Mouse (Mus musculus) midbrain, embryonic 10.5 days (tissue): ENCODE measurements around the gene Lman2. TPM values are rescaled to one million over a fixed set of nuclear protein-coding genes. Genes with fewer than 3 reads are reported as not detected.

Experiments
- DNase-seq: peaks from one replicate; pipeline ENCODE4 v3.0.0-alpha.2; 2017; ENCODE audit warnings: low spot score
- H3K27ac ChIP-seq: fragments of 300-500 bp; sonication (generic); replicated peaks from 2 replicates; pipeline ENCODE4 v1.5.1; 2016; ENCODE audit warnings: mild to moderate bottlenecking
- H3K27me3 ChIP-seq: fragments of 300-500 bp; sonication (generic); 2 replicates; pipeline ENCODE4 v1.6.1; 2016; ENCODE audit warnings: low read depth, mild to moderate bottlenecking; ENCODE audit not compliant: poor library complexity, severe bottlenecking
- H3K36me3 ChIP-seq: fragments of 300-500 bp; sonication (generic); 2 replicates; pipeline ENCODE4 v1.6.1; 2016; ENCODE audit warnings: mild to moderate bottlenecking, moderate library complexity
- H3K4me1 ChIP-seq: fragments of 300-500 bp; sonication (generic); 2 replicates; pipeline ENCODE4 v1.6.1; 2016
- H3K4me3 ChIP-seq: fragments of 300-500 bp; sonication (generic); 2 replicates; pipeline ENCODE4 v1.5.1; 2016; ENCODE audit warnings: mild to moderate bottlenecking, moderate library complexity
- H3K9me3 ChIP-seq: fragments of 300-500 bp; sonication (generic); replicated peaks from 2 replicates; pipeline ENCODE4 v1.6.1; 2016; ENCODE audit warnings: mild to moderate bottlenecking
- WGBS: fragments of 180-500 bp; shearing (Covaris S2); methylation state at CpG from one replicate; pipeline ENCODE4 v1.1.7; 2016; 5-methylcytosine and 5-hydroxymethylcytosine counted together
- polyA plus RNA-seq: library from polyadenylated mRNA; unstranded; fragments of >200 nt; fragmentation: Nextera tagmentation; extraction: Ambion mirVana; gene quantifications from 2 replicates; pipeline ENCODE4 v1.2.1, GENCODE M21; 2016

The Lman2 gene
- polyA plus RNA-seq, 1 experiment from 2014 or later = 107 TPM

DNA sequence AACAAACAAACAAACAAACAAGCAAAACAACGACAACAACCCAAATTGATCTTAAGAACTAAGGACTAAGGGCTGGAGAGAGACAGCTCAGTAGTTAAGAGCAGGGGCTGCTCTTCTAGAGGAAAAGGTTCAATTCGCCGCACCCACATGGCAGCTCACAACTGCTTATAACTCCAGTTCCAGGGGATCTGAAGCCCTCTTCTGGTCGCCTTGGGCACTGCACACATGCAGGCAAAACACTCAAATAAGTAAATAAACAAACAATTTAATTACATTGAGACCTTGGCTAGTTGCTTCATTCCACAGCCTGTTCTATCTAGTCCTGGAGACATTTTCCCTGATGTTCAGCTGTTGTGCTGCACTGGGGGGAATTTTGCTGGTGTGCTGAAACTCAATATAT lies 30.4 kb upstream of the Lman2 start:
- DNase-seq = no peak
- no peak overlapping the region for H3K4me3 ChIP-seq
- no peak overlapping the region for H3K27ac ChIP-seq
- no peaks in the 10 kb centered on the region for H3K4me1 ChIP-seq
- H3K9me3 ChIP-seq = no peaks in the 10 kb centered on the region
- no peaks in the 10 kb centered on the region for H3K36me3 ChIP-seq
- H3K27me3 ChIP-seq = no peaks in the 10 kb centered on the region
- WGBS = 72% methylated on average over 4 of the region's 4 CpGs

DNA sequence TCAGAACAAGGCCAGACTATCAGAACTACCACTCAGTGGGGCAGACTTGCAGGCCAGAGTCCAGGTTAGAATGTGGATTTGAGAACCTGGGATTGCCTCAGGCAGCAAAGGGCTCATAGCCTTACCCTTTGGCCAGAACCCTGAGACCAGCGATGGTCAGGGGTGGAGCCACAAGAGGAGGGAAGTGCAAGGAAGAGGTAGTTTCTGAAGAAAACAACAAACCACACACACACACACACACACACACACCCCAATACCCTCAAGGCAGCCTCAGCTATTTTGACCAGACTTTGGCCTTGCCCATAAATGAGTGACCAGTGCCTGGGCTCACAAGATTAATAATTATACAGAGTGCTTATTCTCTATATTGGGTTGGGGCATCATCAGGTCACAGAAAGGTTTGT lies 29.0 kb upstream of the Lman2 start:
- no peak for DNase-seq
- Histone ChIP-seq H3K9me3 (no peaks in the 10 kb centered on the region), H3K36me3 (no peaks in the 10 kb centered on the region), H3K27me3 (no peaks in the 10 kb centered on the region), H3K27ac (no peak overlapping the region), H3K4me1 (no peaks in the 10 kb centered on the region), H3K4me3 (no peak overlapping the region)
- 80% methylated on average over 1 of the region's 1 CpGs for WGBS

DNA sequence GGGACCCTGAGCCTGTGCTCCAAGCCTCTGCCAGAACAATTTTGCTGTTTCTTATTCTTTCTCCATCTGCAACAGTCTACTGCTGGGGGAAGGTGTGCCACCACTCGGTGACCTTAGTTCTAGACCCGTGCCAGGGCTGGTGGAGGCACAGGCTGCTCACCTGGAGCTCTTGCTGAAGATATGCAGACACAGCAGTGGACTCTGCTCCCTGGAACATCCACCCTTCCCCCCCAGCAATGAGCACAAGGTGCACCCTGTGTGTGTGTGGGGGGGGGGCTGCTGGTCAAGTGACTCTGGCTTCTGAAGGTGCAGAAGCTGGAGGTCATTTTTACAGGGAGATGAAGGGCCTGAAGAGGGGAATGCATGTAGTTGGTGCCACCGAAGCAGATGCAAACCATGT lies 28.1 kb upstream of the Lman2 start:
- H3K36me3 ChIP-seq = no peaks in the 10 kb centered on the region
- no peaks in the 10 kb centered on the region for H3K27me3 ChIP-seq
- 82% methylated on average over 3 of the region's 3 CpGs for WGBS
- H3K9me3 ChIP-seq = no peaks in the 10 kb centered on the region
- no peaks in the 10 kb centered on the region for H3K4me1 ChIP-seq
- H3K27ac ChIP-seq = no peak overlapping the region
- no peak overlapping the region for H3K4me3 ChIP-seq
- DNase-seq = no peak

DNA sequence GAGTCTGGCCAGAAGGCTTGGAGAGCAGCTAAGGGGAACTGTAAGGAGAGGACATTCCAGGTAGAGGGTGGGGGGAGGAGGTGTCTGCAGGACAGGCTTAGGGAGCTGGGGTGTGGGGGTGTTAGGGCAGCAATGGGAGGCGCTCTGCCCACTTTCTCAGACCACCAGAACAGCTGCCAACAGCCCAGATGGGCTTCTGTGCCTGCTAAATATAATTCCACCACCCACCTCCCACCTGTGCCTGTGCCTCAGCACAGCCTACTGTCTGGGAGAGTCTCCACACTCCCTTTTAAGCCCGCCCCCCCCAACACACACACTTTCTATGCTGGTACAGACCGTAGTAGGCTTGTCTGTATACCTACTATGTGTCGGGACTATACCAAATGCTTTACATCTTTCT lies 19.2 kb upstream of the Lman2 start:
- 83% methylated on average over 4 of the region's 4 CpGs for WGBS
- no peaks in the 10 kb centered on the region for H3K9me3 ChIP-seq
- H3K27ac ChIP-seq = no peak overlapping the region
- peaks cover 14% of the 10 kb centered on the region for H3K4me1 ChIP-seq
- no peaks in the 10 kb centered on the region for H3K36me3 ChIP-seq
- peaks cover 65% of the 10 kb centered on the region for H3K27me3 ChIP-seq
- no peak overlapping the region for H3K4me3 ChIP-seq
- DNase-seq = no peak

DNA sequence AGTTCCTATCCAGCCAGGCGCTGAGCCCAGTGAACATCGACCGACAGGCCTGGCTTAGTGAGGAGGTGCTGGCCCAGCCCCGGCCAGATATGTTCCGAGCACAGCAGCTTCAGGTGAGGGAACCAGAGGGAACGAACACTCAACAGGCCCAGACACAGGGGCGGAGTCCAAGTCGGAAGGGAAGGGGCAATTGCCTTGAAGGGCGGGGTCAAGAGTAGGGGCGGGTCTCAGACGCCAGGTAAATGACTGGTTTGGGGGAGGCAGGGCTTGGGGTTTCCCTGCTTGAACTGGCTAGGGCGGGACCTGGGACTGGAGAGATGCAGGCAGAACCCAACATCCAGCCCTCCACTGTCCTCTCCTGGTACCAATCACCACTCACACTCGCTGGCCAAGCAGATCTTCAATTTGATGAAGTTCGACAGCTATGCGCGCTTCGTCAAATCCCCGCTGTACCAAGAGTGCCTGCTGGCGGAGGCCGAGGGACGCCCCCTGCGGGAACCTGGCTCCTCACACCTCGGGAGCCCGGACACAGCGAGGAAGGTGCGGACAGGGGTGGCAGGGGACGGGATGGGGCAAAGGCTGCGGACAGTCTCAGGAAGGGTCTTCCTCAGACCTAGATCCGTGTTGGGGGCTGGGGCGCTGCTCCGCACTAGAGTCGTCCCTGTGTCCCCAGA lies 16.5 kb upstream of the Lman2 start:
- Histone ChIP-seq H3K36me3 (no peaks in the 10 kb centered on the region), H3K27me3 (peaks cover 67% of the 10 kb centered on the region), H3K4me1 (peaks cover 14% of the 10 kb centered on the region), H3K4me3 (peak overlapping the region; percentile 32), H3K27ac (no peak overlapping the region), H3K9me3 (no peaks in the 10 kb centered on the region)
- WGBS = 6% methylated on average over 32 of the region's 32 CpGs
- DNase-seq = peak; percentile 24

DNA sequence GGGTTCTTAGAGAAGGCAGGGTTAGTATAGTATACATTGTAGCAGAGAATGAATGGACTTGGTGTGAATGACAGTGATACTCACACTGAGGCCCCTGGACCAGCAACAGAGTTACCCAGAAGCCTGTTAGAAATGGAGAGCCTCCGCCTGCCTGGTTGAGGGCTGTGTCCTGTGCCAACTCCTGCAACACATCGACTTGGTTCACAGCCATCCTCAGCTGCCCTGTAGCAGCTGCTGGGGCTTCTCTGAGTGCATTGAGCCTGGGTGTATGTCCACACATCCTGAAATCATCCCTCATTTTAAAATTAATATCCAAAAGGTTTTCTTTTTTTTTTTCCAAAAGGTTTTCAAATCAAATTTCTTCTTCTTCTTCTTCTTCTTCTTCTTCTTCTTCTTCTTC lies 13.3 kb upstream of the Lman2 start:
- H3K27ac ChIP-seq = no peak overlapping the region
- no peak for DNase-seq
- no peaks in the 10 kb centered on the region for H3K36me3 ChIP-seq
- H3K4me1 ChIP-seq = peaks cover 14% of the 10 kb centered on the region
- H3K4me3 ChIP-seq = no peak overlapping the region
- no peaks in the 10 kb centered on the region for H3K9me3 ChIP-seq
- 74% methylated on average over 2 of the region's 2 CpGs for WGBS
- peaks cover 59% of the 10 kb centered on the region for H3K27me3 ChIP-seq

DNA sequence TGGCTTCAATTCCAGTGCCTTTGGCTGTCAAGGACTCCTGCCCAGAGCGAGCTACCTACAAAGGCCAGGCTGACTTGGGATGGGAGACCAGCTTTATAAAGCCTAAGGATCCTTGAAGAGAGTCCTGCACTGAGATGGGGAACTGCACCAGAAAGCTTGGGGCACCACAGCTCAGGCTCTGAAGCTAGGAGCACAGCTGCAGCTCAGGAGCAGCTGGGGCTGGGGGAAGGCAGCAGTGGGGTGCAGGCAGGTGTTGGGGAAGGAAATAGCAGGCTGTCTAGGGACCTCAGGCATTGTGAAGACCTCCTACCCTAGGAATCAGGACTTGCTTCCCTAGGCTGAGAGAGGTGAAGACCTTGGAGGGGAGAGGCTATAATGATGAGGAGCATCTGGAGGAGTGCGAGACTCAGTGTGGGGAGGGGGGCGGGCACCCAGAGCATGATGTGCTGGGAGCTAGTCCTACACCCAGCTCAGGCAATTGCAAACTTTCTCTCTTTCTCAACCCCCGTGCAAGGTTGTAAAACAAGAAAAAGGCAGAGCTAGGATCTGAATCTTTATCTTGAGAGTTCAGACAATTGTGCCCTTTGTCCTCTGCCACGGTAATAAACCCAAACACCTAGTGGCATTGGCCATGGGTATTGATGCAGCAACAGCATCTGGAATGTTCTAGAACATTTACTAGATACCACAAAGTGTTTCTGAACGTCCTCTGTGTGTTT lies 11.8 kb upstream of the Lman2 start:
- H3K27ac ChIP-seq = no peak overlapping the region
- no peak for DNase-seq
- H3K36me3 ChIP-seq = no peaks in the 10 kb centered on the region
- H3K4me3 ChIP-seq = no peak overlapping the region
- H3K9me3 ChIP-seq = no peaks in the 10 kb centered on the region
- WGBS = 76% methylated on average over 6 of the region's 6 CpGs
- peaks cover 45% of the 10 kb centered on the region for H3K27me3 ChIP-seq
- peaks cover 11% of the 10 kb centered on the region for H3K4me1 ChIP-seq

DNA sequence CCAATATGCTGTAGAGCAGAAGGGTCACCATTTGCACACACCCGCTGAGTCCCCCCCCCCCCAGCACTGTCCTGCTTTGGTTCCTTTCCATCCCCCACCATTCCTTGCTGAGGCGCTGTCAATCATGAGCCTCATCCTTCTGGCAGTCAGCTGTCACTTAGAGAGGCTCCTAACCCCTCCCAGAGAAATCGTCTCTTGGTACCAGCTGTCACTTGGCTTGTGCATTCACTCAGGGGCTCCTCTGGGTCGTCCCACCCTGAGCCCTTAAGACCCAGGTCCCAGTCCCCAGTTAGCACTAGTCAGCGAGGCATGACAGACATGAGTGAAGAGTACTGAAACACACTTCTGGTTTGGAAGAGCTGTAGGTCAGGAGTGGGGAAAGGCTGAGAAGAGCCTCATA lies 9.2 kb upstream of the Lman2 start:
- no peak for DNase-seq
- Histone ChIP-seq H3K9me3 (no peaks in the 10 kb centered on the region), H3K36me3 (no peaks in the 10 kb centered on the region), H3K4me3 (no peak overlapping the region), H3K27ac (no peak overlapping the region), H3K27me3 (peaks cover 21% of the 10 kb centered on the region), H3K4me1 (no peaks in the 10 kb centered on the region)
- WGBS = 61% methylated on average over 5 of the region's 5 CpGs

DNA sequence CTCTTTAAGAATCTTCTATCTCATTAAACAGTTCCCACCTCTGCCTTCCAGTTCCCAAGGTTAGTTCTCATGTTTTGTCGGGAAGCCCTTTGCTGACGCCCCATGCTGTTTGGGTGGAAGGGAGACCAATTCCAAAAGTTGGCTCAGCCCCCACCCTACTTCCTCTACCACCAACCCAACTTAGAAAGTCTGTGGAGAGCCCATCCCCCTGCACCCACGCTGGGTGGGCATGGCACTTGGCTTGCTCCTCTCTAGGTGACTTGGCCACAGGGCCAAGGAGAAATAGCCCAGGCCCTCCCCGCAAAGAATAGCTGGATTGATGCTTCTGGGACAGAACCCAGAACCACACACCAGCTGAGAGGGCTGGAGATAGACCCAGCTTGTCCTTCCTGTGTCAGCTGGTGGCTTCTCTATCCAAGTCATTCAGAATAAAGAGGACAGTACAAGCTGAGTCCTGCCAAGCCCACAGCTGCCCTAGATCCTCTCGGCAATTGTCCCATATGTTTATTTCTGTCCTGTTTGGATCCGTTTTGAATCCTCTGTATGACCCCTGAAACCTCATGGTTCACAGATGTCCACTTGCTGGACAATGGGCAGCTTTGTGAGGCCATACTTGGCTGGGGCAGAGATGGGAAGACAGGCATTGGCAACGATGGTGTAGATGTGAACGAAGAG lies 8.6 kb upstream of the Lman2 start:
- 79% methylated on average over 8 of the region's 8 CpGs for WGBS
- Histone ChIP-seq H3K27ac (no peak overlapping the region), H3K4me1 (no peaks in the 10 kb centered on the region), H3K36me3 (no peaks in the 10 kb centered on the region), H3K27me3 (peaks cover 21% of the 10 kb centered on the region), H3K4me3 (no peak overlapping the region), H3K9me3 (no peaks in the 10 kb centered on the region)
- DNase-seq = no peak

DNA sequence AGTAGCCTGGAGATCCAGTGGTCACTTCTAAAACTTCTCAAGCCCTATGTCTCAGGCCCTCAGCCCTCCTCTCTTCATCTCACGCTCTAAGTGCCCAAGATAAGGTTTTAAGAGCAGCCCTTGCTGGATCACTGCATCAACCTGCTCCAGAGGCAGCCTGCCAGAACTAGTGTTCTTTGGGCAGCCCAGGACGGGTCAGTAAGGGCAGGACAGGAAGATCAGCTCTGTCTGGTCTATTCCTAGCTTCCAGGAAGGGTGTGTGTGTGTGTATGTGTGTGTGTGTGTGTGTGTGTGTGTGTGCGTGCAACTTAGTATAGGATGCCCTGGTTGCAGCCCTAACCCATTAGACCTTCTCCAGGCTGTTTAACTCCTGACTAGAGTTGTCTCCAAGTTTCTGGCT lies 7.7 kb upstream of the Lman2 start:
- 62% methylated on average over 3 of the region's 3 CpGs for WGBS
- Histone ChIP-seq H3K36me3 (no peaks in the 10 kb centered on the region), H3K4me1 (no peaks in the 10 kb centered on the region), H3K9me3 (no peaks in the 10 kb centered on the region), H3K4me3 (no peak overlapping the region), H3K27me3 (peaks cover 18% of the 10 kb centered on the region), H3K27ac (no peak overlapping the region; the same call in 1 of the 2 replicates)
- DNase-seq = no peak

DNA sequence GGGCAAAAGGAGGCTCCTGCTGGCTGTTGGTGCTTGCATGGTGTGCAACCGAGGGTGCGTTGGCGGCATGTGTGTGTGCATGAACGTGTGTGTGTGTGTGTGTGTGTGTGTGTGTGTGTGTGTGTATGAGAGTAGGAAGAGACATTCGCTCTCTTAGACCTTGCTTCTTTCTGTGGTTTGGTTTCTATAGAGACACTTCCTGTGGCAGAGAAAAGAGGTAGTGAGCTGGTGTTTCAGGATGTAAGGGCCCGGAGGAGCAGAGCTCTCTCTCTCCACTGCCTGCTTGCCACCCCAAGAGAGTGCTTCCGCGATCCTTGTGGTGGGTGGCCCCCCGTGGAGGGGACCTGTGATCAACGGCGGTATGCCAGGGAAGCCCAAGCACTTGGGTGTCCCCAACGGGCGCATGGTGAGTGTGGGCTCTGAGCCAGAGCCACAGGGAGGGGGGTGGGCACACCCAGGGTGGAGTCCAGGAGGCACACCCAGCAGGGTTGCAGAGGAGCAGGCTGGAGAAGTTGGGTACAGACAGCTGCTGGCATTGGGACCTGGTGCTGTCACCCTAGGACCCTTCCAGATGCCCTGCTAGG lies 7.0 kb upstream of the Lman2 start, which contains the start of gene Rgs14:
Gene Rgs14, plus strand, starts transcription at position 202 of the 584 bp plus-strand sequence.
- Histone ChIP-seq H3K4me3 (no peak within 1 kb of the TSS), H3K36me3 (no peaks in the 10 kb centered on the region), H3K4me1 (no peaks in the 10 kb centered on the region), H3K27ac (no peak within 1 kb of the TSS; the same call in 1 of the 2 replicates), H3K9me3 (no peaks in the 10 kb centered on the region), H3K27me3 (peaks cover 16% of the 10 kb centered on the region)
- 61% methylated on average over 13 of the region's 13 CpGs for WGBS
- no peak for DNase-seq

DNA sequence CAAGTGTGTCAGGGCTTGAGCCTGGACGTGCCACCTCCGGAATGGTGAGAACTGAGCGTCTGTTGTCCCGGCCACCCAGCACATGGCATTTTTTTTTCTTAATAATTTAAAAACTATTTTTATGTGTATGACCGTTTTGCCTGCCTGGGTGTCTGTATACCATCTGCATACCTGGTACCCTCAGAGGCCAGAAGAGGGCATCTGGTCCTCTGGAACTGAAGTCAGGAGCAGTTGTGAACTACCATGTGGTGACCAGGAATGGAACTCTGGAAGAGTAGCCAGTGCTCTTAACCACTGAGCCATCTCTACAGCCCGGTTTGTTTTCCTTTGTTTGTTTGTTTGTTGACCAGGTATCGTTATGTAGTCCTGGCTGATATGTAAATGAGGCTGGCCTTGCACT lies 5.8 kb upstream of the Lman2 start:
- H3K27ac ChIP-seq = no peak overlapping the region
- 79% methylated on average over 7 of the region's 7 CpGs for WGBS
- no peaks in the 10 kb centered on the region for H3K36me3 ChIP-seq
- no peaks in the 10 kb centered on the region for H3K4me1 ChIP-seq
- no peaks in the 10 kb centered on the region for H3K9me3 ChIP-seq
- no peak for DNase-seq
- H3K4me3 ChIP-seq = no peak overlapping the region
- H3K27me3 ChIP-seq = peaks cover 11% of the 10 kb centered on the region
